Mouse (Mus musculus) ES-Bruce4 (cell line): Measurements from ENCODE around the gene Cxcr1. TPM values are rescaled to one million over a fixed set of nuclear protein-coding genes. Genes with fewer than 3 reads are reported as not detected.

Experiments used
- H3K27ac ChIP-seq: 2 replicates; pipeline ENCODE4 v1.5.1; 2012; ENCODE audit warnings: low read length, inconsistent platforms; ENCODE audit not compliant: insufficient read depth
- H3K27me3 ChIP-seq: 2 replicates; pipeline ENCODE4 v1.6.1; 2012; ENCODE audit warnings: mild to moderate bottlenecking, low read length, inconsistent platforms; ENCODE audit not compliant: control insufficient read depth, poor library complexity, insufficient read depth, severe bottlenecking
- H3K36me3 ChIP-seq: 2 replicates; pipeline ENCODE4 v1.6.1; 2012; ENCODE audit warnings: inconsistent platforms, mild to moderate bottlenecking, low read length, moderate library complexity; ENCODE audit not compliant: control insufficient read depth, poor library complexity, insufficient read depth, severe bottlenecking
- H3K4me1 ChIP-seq: one replicate; pipeline ENCODE4 v1.8.1; 2011; ENCODE audit warnings: low read length; ENCODE audit not compliant: control insufficient read depth, insufficient read depth
- H3K4me3 ChIP-seq: 2 replicates; pipeline ENCODE4 v1.5.1; 2011; ENCODE audit warnings: low read depth, mild to moderate bottlenecking, low read length
- H3K9ac ChIP-seq: 2 replicates; pipeline ENCODE4 v1.6.1; 2012; ENCODE audit warnings: low read depth, mild to moderate bottlenecking, inconsistent platforms; ENCODE audit not compliant: poor library complexity, severe bottlenecking
- H3K9me3 ChIP-seq: replicated peaks from 2 replicates; pipeline ENCODE4 v1.6.1; 2012; ENCODE audit warnings: mild to moderate bottlenecking, low read length, inconsistent platforms; ENCODE audit not compliant: control insufficient read depth, poor library complexity, insufficient read depth, severe bottlenecking
- CTCF ChIP-seq: IDR thresholded peaks from one replicate; pipeline ENCODE4 v1.8.1; 2011; ENCODE audit warnings: low read depth, low read length
- EP300 ChIP-seq: IDR thresholded peaks from 2 replicates; pipeline ENCODE4 v1.6.1; 2011; ENCODE audit warnings: low read depth, low read length; ENCODE audit not compliant: insufficient read depth
- POLR2A ChIP-seq: IDR thresholded peaks from one replicate; pipeline ENCODE4 v1.8.1; 2011; ENCODE audit warnings: low read length; ENCODE audit not compliant: insufficient read depth
- polyA plus RNA-seq: library from polyadenylated mRNA; stranded (reverse); fragments of >200 nt; gene quantifications from 2 replicates; pipeline ENCODE4 v1.2.4, GENCODE M21; 2011; ENCODE audit warnings: low read depth; ENCODE audit not compliant: missing spikeins, insufficient read depth, insufficient read length

The Cxcr1 gene
- polyA plus RNA-seq, 1 experiment = not detected

- Histone ChIP-seq H3K27ac (no peak overlapping the region), H3K27me3 (no peaks in the 10 kb centered on the region), H3K9ac (no peak overlapping the region), H3K4me3 (no peak overlapping the region), H3K4me1 (no peaks in the 10 kb centered on the region), H3K36me3 (no peaks in the 10 kb centered on the region), H3K9me3 (peaks cover 10% of the 10 kb centered on the region)
- TF ChIP-seq CTCF (no peak), EP300 (no peak), POLR2A (no peak)
These were observed 45.1 kb downstream of the Cxcr1 start for GRCm38 (mm10) chr1:74149106-74149885.

Other genes with a start within 250 kb of the Cxcr1 start
- 6.5 and 9.0 TPM in 2 replicates for gene Tns1, start 70.2 kb downstream of the Cxcr1 start, polyA plus RNA-seq
- gene Rufy4, start 69.1 kb downstream of the Cxcr1 start, polyA plus RNA-seq = not detected in 2 replicates
- 0.21 and 0.27 TPM in 2 replicates for gene Cxcr2, start 40.6 kb downstream of the Cxcr1 start, polyA plus RNA-seq
- 282 and 284 TPM in 2 replicates for gene Arpc2, start 41.5 kb upstream of the Cxcr1 start, polyA plus RNA-seq
- not detected in 2 replicates for gene Gpbar1, start 83.9 kb upstream of the Cxcr1 start, polyA plus RNA-seq
- 96.3 and 103 TPM in 2 replicates for gene Aamp, start 90.1 kb upstream of the Cxcr1 start, polyA plus RNA-seq
- 40.9 and 43.6 TPM in 2 replicates for gene Pnkd, start 90.3 kb upstream of the Cxcr1 start, polyA plus RNA-seq
- gene Tmbim1, start 111.0 kb upstream of the Cxcr1 start, polyA plus RNA-seq = 58.8 and 62.2 TPM in 2 replicates
- gene Catip, start 167.5 kb upstream of the Cxcr1 start, polyA plus RNA-seq = 0.75 TPM in 1 of 2 replicates, not detected in the other
- 0.94 and 1.5 TPM in 2 replicates for gene Slc11a1, start 180.6 kb upstream of the Cxcr1 start, polyA plus RNA-seq
- gene Ctdsp1, start 196.9 kb upstream of the Cxcr1 start, polyA plus RNA-seq = 28.6 and 33.6 TPM in 2 replicates
- 0.61 TPM in 2 replicates for gene Vil1, start 214.7 kb upstream of the Cxcr1 start, polyA plus RNA-seq